Mouse (Mus musculus): ENCODE measurements at regions not wholly inside any gene's neighbourhood (a gene's known extent, or its start where the extent isn't known, plus 50 kb on each side); places are given as distances from the start of the nearest gene placed in this dataset.
A peak's percentile ranks its signal among the peaks of the same experiment; 100 is the strongest.

- DNase-seq (ENCODE audit: low spot score), result no peak
Measured at GRCm38 (mm10) chr12:16015596-16015995, 198.9 kb upstream of the Trib2 start.

GRCm38 (mm10) chr12:16014679-16015078 lies 198.0 kb upstream of the Trib2 start:
- no peak for DNase-seq (ENCODE audit: low spot score)

GRCm38 (mm10) chr12:16013861-16014630 lies 197.3 kb upstream of the Trib2 start:
- no peak for DNase-seq (ENCODE audit: low spot score)

- no peak for DNase-seq (ENCODE audit: low spot score)
Measured at GRCm38 (mm10) chr12:16013354-16013753, 196.6 kb upstream of the Trib2 start.

- DNase-seq (ENCODE audit: low spot score), result no peak
Measured at GRCm38 (mm10) chr12:16012081-16012480, 195.4 kb upstream of the Trib2 start.

GRCm38 (mm10) chr12:16009822-16010620 lies 193.3 kb upstream of the Trib2 start:
- peak; percentile 50 for DNase-seq (ENCODE audit: low spot score)

GRCm38 (mm10) chr12:16008763-16009515 lies 192.2 kb upstream of the Trib2 start:
- no peak for DNase-seq (ENCODE audit: low spot score)

- DNase-seq (ENCODE audit: low spot score), result no peak
Measured at GRCm38 (mm10) chr12:16008261-16008660, 191.5 kb upstream of the Trib2 start.

- DNase-seq (ENCODE audit: low spot score), result no peak
Measured at GRCm38 (mm10) chr12:16006688-16007087, 190.0 kb upstream of the Trib2 start.

GRCm38 (mm10) chr12:16006286-16006685 lies 189.6 kb upstream of the Trib2 start:
- DNase-seq (ENCODE audit: low spot score), result no peak

GRCm38 (mm10) chr12:16001811-16002210 lies 185.1 kb upstream of the Trib2 start:
- no peak for DNase-seq (ENCODE audit: low spot score)

GRCm38 (mm10) chr12:16001225-16001624 lies 184.5 kb upstream of the Trib2 start:
- no peak for DNase-seq (ENCODE audit: low spot score)

- DNase-seq (ENCODE audit: low spot score), result no peak
Measured at GRCm38 (mm10) chr12:15998331-15998730, 181.6 kb upstream of the Trib2 start.

GRCm38 (mm10) chr12:15993866-15994265 lies 177.1 kb upstream of the Trib2 start:
- DNase-seq (ENCODE audit: low spot score), result no peak

GRCm38 (mm10) chr12:15986351-15986750 lies 169.6 kb upstream of the Trib2 start:
- no peak for DNase-seq (ENCODE audit: low spot score)

GRCm38 (mm10) chr12:15985649-15986048 lies 168.9 kb upstream of the Trib2 start:
- no peak for DNase-seq (ENCODE audit: low spot score)

GRCm38 (mm10) chr12:15983591-15984300 lies 167.0 kb upstream of the Trib2 start:
- DNase-seq (ENCODE audit: low spot score), result no peak

- DNase-seq (ENCODE audit: low spot score), result no peak
Measured at GRCm38 (mm10) chr12:15981741-15982140, 165.0 kb upstream of the Trib2 start.

- DNase-seq (ENCODE audit: low spot score), result no peak
Measured at GRCm38 (mm10) chr12:15979233-15979632, 162.5 kb upstream of the Trib2 start.

GRCm38 (mm10) chr12:15971786-15972185 lies 155.1 kb upstream of the Trib2 start:
- DNase-seq (ENCODE audit: low spot score), result no peak

GRCm38 (mm10) chr12:15970262-15970661 lies 153.5 kb upstream of the Trib2 start:
- no peak for DNase-seq (ENCODE audit: low spot score)

GRCm38 (mm10) chr12:15967550-15968102 lies 150.9 kb upstream of the Trib2 start:
- no peak for DNase-seq (ENCODE audit: low spot score)
